Mouse (Mus musculus): Measurements from ENCODE around the gene Rdx. TPM values are rescaled to one million over a fixed set of nuclear protein-coding genes. Genes with fewer than 3 reads are reported as not detected.

The Rdx gene
- polyA plus RNA-seq, 1 experiment from 2014 or later = 128 TPM

Other genes with a start within 250 kb of the Rdx start
- gene Fdx1, start 83.6 kb upstream of the Rdx start, polyA plus RNA-seq (2016; fragmentation: Nextera tagmentation; extraction: Ambion mirVana) = 46.3 and 47.6 TPM in 2 replicates
- 7.2 and 7.7 TPM in 2 replicates for gene Zc3h12c, start 121.4 kb downstream of the Rdx start, polyA plus RNA-seq (2016; fragmentation: Nextera tagmentation; extraction: Ambion mirVana)